Mouse (Mus musculus) layer of hippocampus, adult 11-12 months (tissue): ENCODE measurements around the gene Prrg2.

Source experiments
- DNase-seq: peaks from one replicate; pipeline ENCODE4 v3.0.0; 2022; ENCODE audit warnings: low spot score

Prrg2 gene

DNA sequence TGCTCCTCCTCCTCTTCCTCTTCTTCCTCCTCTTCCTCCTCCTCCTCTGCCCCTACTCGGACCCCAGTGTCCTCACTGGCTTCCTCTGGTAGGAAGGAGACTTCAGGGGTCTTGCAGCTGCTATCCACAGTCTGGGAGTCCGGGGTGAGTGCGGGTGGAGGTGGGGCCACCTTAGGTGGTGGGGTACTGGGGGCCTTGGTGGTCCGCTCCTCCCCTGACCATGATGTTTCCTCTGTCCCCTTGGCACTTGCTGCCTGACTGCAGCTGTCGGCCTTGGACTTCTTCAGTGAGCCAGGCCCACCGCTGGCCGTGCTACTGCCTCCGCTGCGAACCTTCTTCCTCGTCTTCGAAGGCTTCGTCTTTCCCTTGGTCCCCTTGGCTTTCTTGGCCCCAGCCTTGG, 56.0 kb downstream of the Prrg2 start:
- no peak for DNase-seq

DNA sequence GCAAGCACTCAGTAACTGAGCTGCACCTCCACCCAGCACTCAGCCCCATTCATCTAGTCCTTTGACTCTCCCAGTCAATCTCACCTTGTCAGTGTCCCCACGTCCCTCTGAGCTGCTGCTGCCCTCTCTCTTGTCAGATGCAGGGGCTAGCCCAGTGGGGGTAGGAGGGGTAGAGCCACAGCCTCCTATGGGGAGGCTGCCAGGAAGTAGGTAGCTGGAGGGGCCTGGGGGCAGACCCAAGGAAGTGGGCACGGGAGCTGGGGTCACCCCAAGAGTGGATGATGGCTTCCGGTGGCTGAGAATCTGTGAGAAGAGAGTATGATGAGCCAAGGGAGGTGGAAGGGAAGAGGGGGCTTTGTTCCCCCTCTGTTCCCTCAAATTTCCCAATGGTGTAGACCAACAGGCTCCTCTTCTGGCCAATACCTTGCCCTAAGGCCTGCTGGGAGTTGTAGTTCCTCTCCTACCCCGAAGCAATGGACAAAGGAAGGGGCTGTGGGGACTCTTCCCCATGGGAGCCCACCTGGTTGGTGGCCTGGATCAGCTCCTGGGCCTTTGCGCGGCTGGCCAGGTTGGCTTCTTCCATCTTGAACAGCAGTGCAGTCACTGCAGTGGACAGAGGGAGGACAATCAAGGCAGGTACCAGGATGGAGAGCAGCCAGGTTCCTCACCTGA, 57.0 kb downstream of the Prrg2 start:
- DNase-seq: no peak

DNA sequence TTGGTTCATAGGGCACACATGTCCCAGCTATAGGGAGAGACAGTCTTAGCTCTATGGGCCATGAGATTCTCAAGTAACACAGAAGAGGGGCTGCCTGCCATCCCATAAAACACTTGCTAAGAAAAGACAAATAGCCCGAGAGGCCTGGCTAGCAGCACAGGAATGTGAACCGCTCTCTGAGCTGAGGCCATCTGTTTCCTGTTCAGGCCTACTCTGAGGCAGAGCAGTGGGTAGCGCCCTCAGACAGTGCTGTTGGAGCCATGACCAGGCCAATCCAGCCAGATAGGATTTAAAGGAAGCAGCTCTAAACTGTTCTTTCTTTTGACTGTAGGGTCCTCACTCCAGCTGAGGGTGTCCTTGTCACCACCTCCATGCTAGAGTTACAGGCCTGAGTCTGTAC, 57.9 kb downstream of the Prrg2 start:
- no peak for DNase-seq
